Comparison of ENCODE assay signal across 20 mouse cellular contexts in the genomic region with DNA sequence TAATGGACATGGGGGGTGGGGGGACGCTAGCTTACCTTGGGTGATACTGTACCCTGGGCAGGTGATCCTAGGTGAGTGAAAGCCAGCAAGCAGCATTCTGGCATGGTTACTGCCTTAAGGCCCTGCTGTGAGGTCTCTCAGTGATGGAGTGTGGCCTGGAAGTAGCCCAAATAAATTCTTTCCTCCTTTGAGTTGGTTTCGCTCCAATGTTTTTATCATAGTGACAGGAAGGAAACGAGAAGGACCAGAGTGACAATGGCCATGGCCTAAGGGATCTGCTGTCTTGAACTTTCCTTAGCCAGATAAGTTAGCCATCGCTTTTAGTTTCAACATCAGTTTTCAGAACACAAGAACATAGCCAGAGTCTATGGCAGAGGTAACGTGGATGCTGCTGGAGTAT.
"Had no signal": no experiment of that assay in that cellular context is flagged by ENCODE, and none has a peak within 500 bp of the region (broad histone marks: within the 10 kb centered on the region; RNA-seq: fewer than 3 reads in every experiment).

No protein-coding gene starts in this region.

- H3K9ac ChIP-seq: liver, embryonic 12.5 days; liver, embryonic 15.5 days; midbrain, embryonic 12.5 days; midbrain, embryonic 15.5 days; neural tube, embryonic 12.5 days; neural tube, embryonic 15.5 days had no signal

- H3K4me2 ChIP-seq: liver, embryonic 12.5 days; liver, embryonic 15.5 days; midbrain, embryonic 12.5 days; midbrain, embryonic 15.5 days; neural tube, embryonic 12.5 days; neural tube, embryonic 15.5 days had no signal

- H3K4me1 ChIP-seq: liver, embryonic 12.5 days; liver, embryonic 15.5 days; midbrain, embryonic 12.5 days; midbrain, embryonic 15.5 days; neural tube, embryonic 12.5 days; neural tube, embryonic 15.5 days had no signal

- H3K27ac ChIP-seq: hindbrain, postnatal 0 days; left cerebral cortex, adult 2 months; liver, embryonic 12.5 days; liver, embryonic 15.5 days; macrophage; midbrain, embryonic 12.5 days; midbrain, embryonic 15.5 days; neural tube, embryonic 12.5 days; neural tube, embryonic 15.5 days; stomach, postnatal 0 days had no signal

- H3K4me3 ChIP-seq: left cerebral cortex, adult 2 months; liver, embryonic 12.5 days; liver, embryonic 15.5 days; midbrain, embryonic 12.5 days; midbrain, embryonic 15.5 days; neural tube, embryonic 12.5 days; neural tube, embryonic 15.5 days had no signal

- DNase-seq: kidney, postnatal 36 days; layer of hippocampus, postnatal 36 days; right cerebral cortex, adult 18-20 months; right cerebral cortex, postnatal 14 days; right cerebral cortex, postnatal 4 days; thymus, adult 2 months; thymus, postnatal 14 days; thymus, postnatal 4 days had no signal

- ATAC-seq: hindbrain, postnatal 0 days; inflammation-experienced regulatory T-cells, adult 6 months; intestine, embryonic 16.5 days; liver, embryonic 12.5 days; midbrain, embryonic 15.5 days had no signal

- H3K27me3 ChIP-seq: liver, embryonic 12.5 days; liver, embryonic 15.5 days; midbrain, embryonic 12.5 days; midbrain, embryonic 15.5 days; neural tube, embryonic 12.5 days; neural tube, embryonic 15.5 days had no signal

- H3K9me3 ChIP-seq: liver, embryonic 12.5 days; liver, embryonic 15.5 days; midbrain, embryonic 12.5 days; midbrain, embryonic 15.5 days; neural tube, embryonic 12.5 days; neural tube, embryonic 15.5 days had no signal

- H3K36me3 ChIP-seq: liver, embryonic 12.5 days; liver, embryonic 15.5 days; midbrain, embryonic 12.5 days; midbrain, embryonic 15.5 days; neural tube, embryonic 12.5 days; neural tube, embryonic 15.5 days had no signal
